Mouse (Mus musculus) kidney, postnatal 36 days (tissue): ENCODE data around the gene Alk.

Source experiments
- DNase-seq, 2 experiments: peaks; one replicate each; pipeline ENCODE4 v3.0.0; 2021 to 2022; ENCODE audit warnings: mixed read lengths in 2 of 2

Gene Alk

GRCm38 (mm10) chr17:72604610-72604980 lies at the start of gene Alk:
TSS of gene Alk (minus strand) at chr17:72604627.
- DNase-seq = peak; percentile 87 to 94

- no peak for DNase-seq
These were observed 48.4 kb upstream of the Alk start for GRCm38 (mm10) chr17:72652801-72653200.

DNA sequence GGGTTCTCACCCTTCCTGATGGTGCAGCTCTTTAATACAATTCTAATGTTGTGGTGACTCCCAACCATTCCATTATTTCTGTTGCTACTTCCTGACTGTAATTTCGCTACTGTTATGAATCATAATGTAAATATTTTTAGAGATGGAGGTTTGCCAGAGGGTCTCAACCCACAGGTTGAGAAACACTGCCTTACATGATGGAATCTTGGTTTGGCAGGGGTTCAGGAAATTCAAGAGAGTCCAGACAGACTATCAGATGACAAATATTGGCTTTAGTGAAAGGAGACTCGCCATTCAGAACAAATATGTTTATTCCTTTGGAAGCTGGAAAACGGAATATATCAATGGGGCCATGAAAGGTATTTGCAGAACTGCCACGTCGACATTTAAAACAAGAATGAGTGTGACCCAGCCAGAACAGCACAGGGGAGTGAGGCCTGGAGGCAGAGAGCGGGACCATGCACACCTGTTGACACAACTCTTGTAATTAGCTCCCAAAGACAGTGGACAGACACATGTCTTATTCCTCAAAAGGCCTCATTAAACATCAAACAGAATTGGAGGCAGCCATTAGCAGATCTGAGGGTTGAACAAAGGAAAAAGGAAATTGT lies 44.3 kb upstream of the Alk start:
- no peak for DNase-seq

DNA sequence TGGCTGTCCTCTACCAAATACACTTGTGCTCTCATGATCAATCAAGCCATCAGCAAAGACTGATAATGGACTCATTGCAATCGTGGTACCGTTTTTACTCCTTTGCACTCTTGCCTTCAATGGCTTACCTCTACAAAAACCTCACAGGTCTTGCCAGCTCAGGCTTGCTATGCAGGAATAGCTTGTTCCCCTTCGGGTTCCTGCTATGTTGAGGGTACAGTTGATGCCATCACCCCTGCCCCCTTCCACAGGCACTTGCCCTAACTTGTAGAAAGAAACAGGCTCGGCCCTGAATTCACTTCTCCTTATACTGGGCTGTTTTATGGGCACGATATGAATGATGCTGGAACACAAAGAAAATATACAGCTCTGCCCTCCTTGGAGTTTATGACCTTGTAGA lies 41.7 kb upstream of the Alk start:
- DNase-seq = no peak

GRCm38 (mm10) chr17:72640095-72640494 lies 35.7 kb upstream of the Alk start:
- no peak for DNase-seq

GRCm38 (mm10) chr17:72639400-72639799 lies 35.0 kb upstream of the Alk start:
- no peak for DNase-seq

DNA sequence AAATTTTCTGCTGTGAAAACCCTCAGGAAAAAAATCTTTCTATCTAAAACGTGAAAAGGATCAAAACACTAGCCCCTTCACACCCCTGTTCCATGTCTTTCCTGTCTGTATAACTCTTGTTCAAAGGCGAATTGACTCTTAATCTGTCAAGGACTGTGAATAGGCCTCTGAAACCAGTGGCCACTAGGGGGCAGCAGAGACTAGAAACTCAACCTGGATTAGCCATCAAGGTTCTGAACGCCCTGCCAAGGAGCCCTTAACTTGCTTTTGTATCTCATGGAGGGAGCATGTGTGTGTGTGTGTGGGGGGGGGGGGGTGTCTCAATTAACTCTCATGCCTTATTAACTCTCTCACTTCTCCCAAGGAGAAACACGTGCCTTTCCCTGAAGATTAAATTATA lies 1.8 kb upstream of the Alk start:
- peak; percentile 76 to 93 for DNase-seq

GRCm38 (mm10) chr17:72603886-72604609 lies 379 bp downstream of the Alk start:
- no peak for DNase-seq

DNA sequence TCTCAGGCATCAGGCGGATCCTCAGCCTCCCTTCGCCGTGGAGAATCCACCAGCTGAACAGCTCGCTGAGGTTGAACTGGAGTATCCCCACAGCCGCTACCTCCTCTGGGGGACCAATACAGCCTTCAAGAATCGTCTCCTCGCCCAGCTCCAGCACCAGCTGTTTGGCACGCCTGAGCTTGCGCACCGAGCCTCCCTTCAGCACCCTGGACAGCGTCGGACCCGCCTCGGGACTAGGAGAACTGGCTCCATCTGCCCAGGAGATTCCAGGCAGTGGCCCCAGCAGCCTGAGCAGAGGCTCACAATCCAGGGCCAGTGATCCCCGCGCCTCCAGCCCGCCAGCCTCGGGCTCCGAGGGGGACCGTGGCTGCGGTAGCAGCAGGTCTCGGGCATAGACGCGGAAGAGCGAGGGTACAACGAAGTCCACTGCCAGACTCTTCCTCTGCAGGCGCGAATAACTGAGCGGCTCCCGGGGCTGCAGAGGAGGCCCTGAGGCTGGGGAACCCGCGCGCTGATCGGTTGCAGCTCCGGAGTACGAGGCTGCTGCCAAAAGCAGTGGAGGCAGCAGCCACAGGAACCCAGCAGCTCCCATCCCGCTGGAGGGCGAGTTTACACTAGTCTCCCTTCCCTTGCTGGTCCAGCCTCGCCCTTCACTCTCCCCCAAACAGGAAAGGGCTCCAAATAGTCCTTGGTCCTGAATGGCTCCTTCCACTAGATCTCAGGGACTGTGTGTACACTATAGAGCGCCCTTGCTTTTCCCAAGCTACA lies 1.1 kb downstream of the Alk start:
- DNase-seq = peak; percentile 80 to 94

- DNase-seq = no peak
These were observed 3.6 kb downstream of the Alk start for GRCm38 (mm10) chr17:72600806-72601205.

- no peak for DNase-seq
These were observed 16.8 kb downstream of the Alk start for GRCm38 (mm10) chr17:72587671-72588070.

GRCm38 (mm10) chr17:72580142-72580541 lies 24.3 kb downstream of the Alk start:
- no peak for DNase-seq

DNA sequence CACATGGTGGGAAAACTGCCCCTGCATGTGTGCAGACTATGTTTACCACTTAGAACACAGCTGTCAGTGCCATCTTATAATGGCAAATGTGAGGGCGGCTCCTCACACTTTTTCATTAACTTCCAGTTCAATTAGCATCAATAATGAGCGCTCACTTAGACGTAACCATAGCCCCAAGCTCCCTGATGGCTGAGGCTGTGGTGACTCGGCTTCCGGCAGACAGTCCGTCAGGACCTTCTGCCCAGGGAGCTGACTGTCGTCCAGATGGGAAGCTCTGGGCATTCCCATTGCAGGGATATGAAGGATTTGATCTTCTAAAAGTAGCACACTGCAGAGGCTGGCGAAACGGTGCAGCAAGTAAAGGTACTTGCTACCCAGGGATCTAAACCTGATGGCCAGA lies 25.1 kb downstream of the Alk start:
- DNase-seq = no peak

GRCm38 (mm10) chr17:72571379-72571778 lies 33.0 kb downstream of the Alk start:
- no peak for DNase-seq

- no peak for DNase-seq
These were observed 34.9 kb downstream of the Alk start for GRCm38 (mm10) chr17:72569491-72569890.

GRCm38 (mm10) chr17:72563423-72563822 lies 41.0 kb downstream of the Alk start:
- DNase-seq = no peak

- no peak for DNase-seq
These were observed 43.0 kb downstream of the Alk start for GRCm38 (mm10) chr17:72561471-72561870.

DNA sequence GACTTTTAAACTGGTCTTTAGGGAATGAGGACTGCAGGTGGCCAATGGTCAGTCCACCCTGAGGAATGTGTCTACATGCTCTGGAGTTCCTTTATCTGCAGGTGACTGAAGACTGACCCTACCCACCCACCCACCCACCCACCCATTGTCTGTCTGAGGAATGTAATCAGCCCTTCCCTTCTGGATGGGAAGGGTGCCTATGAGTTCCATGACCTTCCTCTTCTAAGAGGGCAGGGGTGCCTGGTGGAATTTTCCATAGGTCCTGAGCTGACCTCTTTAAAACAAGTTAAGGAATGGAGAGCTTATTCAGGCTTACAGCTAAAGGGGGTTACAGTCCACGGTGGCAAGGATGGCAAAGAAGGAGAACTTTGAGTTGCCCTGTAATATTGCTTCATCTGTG lies 43.7 kb downstream of the Alk start:
- DNase-seq = no peak

GRCm38 (mm10) chr17:72557029-72557735 lies 47.2 kb downstream of the Alk start:
- no peak for DNase-seq

DNA sequence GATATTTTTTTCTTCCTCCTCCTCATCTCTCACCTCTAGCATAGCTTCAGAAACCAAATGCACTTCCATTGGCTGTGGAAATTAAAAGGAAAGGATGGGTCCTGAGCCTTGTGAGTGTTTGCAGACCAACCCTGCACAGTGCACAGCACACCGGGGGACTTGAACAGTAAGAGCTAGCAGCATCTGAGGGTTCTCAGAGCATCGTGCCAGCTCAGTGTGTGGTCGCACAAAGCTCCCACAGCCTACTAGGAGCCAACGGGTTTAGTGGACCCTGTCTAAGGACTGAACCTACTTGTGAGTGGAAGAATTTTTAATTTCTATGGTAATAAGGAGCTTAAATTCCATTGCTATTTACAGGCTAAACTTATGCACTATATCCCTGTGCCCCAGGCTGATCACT lies 58.2 kb downstream of the Alk start:
- DNase-seq = no peak

DNA sequence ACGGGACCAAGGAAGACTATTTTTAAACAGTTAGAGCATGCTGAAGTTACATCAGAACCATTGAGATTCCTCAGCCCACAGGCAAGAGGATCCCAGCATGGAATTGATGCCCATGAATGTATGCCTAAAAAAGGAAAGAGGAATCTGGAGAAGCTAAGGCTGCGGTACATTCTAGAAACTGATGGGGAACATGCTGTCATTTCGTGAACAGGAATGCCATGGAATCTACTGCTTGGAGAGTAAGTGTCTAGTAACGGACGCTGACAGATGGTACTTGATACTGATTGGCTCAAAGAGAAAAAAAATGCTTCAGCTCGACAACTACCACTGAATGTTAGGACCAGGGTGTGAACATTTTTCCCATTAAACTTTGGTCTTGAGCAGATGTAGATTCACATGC lies 69.1 kb downstream of the Alk start:
- DNase-seq = no peak

GRCm38 (mm10) chr17:72532266-72532665 lies 72.2 kb downstream of the Alk start:
- DNase-seq = no peak

DNA sequence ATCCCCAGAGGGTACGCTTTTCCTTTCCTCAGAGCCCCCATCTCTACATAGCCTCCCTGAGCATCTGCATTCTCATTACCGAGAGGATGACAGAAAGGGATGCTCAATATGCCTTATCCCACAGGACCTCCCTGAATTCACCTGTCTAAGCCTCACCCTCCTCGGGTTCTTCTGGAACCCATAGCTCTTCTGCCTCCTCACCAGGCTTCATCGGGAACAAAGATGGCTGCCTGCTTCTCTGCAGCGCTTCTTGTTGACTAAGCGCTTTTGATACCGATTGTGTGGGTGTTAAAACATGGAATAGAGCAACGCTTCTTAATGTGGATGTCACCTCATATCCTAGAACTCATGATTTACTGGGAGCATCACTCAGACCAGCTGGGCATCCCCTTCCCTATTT lies 75.9 kb downstream of the Alk start:
- DNase-seq = no peak
